Mouse (Mus musculus): Measurements from ENCODE around the gene Cdkl2.

DNA sequence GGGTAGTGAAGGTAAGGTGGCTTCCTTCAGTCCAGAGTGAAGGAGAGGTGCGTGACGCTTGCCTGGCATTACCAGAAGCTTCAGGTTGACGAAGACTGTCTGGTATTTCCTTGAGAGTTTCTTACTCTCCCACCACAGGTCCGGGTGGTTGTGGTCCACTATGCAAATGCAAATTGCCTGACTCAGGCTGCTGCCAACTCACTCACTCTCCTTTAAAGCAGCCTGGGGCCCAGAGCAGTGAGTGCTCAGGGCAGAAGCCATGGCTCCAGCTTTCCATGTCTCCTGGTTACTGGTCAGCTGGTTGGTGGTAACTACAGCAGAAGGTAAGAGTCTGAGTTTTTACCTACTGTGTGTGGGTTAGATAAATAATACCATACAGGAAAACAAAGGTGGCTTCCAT is 56.4 kb downstream of the Cdkl2 start, which contains the start of gene Odaph:
- TF ChIP-seq POLR2A (IDR thresholded peaks at IDR 0.05; ENCODE audit: borderline replicate concordance, low read depth, low read length) (no peak), CTCF (IDR thresholded peaks at IDR 0.05; ENCODE audit: low read depth, low read length) (no peak)
